Mouse (Mus musculus): Measurements from ENCODE around the gene Tlcd1. TPM values are rescaled to one million over a fixed set of nuclear protein-coding genes. Genes with fewer than 3 reads are reported as not detected.

Gene Tlcd1
- total and polyA plus RNA-seq, 3 experiments: 23.3 to 28.3 TPM; not detected in 1

GRCm38 (mm10) chr11:78194411-78195100, 18.0 kb downstream of the Tlcd1 start:
- Histone ChIP-seq H3K36me3 (ENCODE audit: control insufficient read depth in 1 of 2, insufficient read depth in 2 of 2, low read length in 2 of 2) (peaks cover 0 to 3% of the 10 kb centered on the region in 2 experiments; a peak in 2 of 4 replicates), H3K79me2 (ENCODE audit: control insufficient read depth, insufficient read depth, low read length, poor library complexity) (no peaks in the 10 kb centered on the region), H3K27me3 (ENCODE audit: control insufficient read depth in 1 of 2, insufficient read depth in 2 of 2, low read length in 2 of 2) (no peaks in the 10 kb centered on the region), H3K9me3 (replicated peaks; ENCODE audit: insufficient read depth, low read length) (no peaks in the 10 kb centered on the region), H3K9ac (ENCODE audit: control insufficient read depth, low read depth, low read length, poor library complexity, severe bottlenecking) (peak overlapping the region; percentile 62), H3K4me1 (ENCODE audit: control insufficient read depth in 1 of 2, insufficient read depth in 2 of 2, low read length in 2 of 2) (peaks cover 0 to 16% of the 10 kb centered on the region in 2 experiments; a peak in 3 of 4 replicates), H3K4me3 (ENCODE audit: control insufficient read depth in 1 of 2, insufficient read depth in 1 of 2, low read depth in 2 of 2, low read length in 2 of 2) (peak overlapping the region; percentile 88 to 100), H3K27ac (ENCODE audit: control insufficient read depth, low read depth, low read length) (no peak overlapping the region)
- DNase-seq (ENCODE audit: low read depth, low spot score): peak; percentile 93
- TF ChIP-seq MAFK (IDR thresholded peaks at IDR 0.05; ENCODE audit: borderline replicate concordance, low read depth, low read length): no peak
- TF ChIP-seq POLR2A (IDR thresholded peaks at IDR 0.05; ENCODE audit: control insufficient read depth in 1 of 2, insufficient read depth in 1 of 2, low read depth in 1 of 2, low read length in 2 of 2, poor library complexity in 1 of 2): peak; percentile 42 to 54; a peak in 1 of 4 replicates
- TF ChIP-seq USF1 (IDR thresholded peaks at IDR 0.05; ENCODE audit: low read depth, low read length): 0 out of 2 replicates have a peak, but pooled peaks have one; percentile 10
- 0 out of 2 replicates have a peak, but pooled peaks have one; percentile 5 for TF ChIP-seq MXI1 (IDR thresholded peaks at IDR 0.05; ENCODE audit: low read depth, low read length)
- peak; percentile 62; the same call in 1 of the 2 replicates for TF ChIP-seq MAZ (IDR thresholded peaks at IDR 0.05; ENCODE audit: low read depth, low read length)
- TF ChIP-seq CHD2 (IDR thresholded peaks at IDR 0.05; ENCODE audit: low read length): peak; percentile 25
- no peak for TF ChIP-seq UBTF (IDR thresholded peaks at IDR 0.05; ENCODE audit: borderline replicate concordance, insufficient read depth, low read depth, low read length)
- TF ChIP-seq HCFC1 (IDR thresholded peaks at IDR 0.05; ENCODE audit: low read depth, low read length): peak; percentile 40; the same call in 1 of the 2 replicates
- peak; percentile 36; the same call in 1 of the 2 replicates for TF ChIP-seq ZMIZ1 (IDR thresholded peaks at IDR 0.05; ENCODE audit: low read depth, low read length)
- TF ChIP-seq MYC (IDR thresholded peaks at IDR 0.05; ENCODE audit: low read depth, low read length): no peak

GRCm38 (mm10) chr11:78195101-78195863, 18.8 kb downstream of the Tlcd1 start:
- Histone ChIP-seq H3K4me3 (ENCODE audit: control insufficient read depth in 1 of 2, insufficient read depth in 1 of 2, low read depth in 2 of 2, low read length in 2 of 2) (peak overlapping the region; percentile 88 to 100), H3K27me3 (ENCODE audit: control insufficient read depth in 1 of 2, insufficient read depth in 2 of 2, low read length in 2 of 2) (no peaks in the 10 kb centered on the region)

More at GRCm38 (mm10) chr11:78195101-78195863, 18.8 kb downstream of the Tlcd1 start:
- Histone ChIP-seq H3K9ac (ENCODE audit: control insufficient read depth, low read depth, low read length, poor library complexity, severe bottlenecking) (peak overlapping the region; percentile 62), H3K4me1 (ENCODE audit: control insufficient read depth in 1 of 2, insufficient read depth in 2 of 2, low read length in 2 of 2) (peaks cover 0 to 9% of the 10 kb centered on the region in 2 experiments; a peak in 3 of 4 replicates), H3K9me3 (replicated peaks; ENCODE audit: insufficient read depth, low read length) (no peaks in the 10 kb centered on the region), H3K79me2 (ENCODE audit: control insufficient read depth, insufficient read depth, low read length, poor library complexity) (no peaks in the 10 kb centered on the region), H3K36me3 (ENCODE audit: control insufficient read depth in 1 of 2, insufficient read depth in 2 of 2, low read length in 2 of 2) (peaks cover 0 to 2% of the 10 kb centered on the region in 2 experiments; a peak in 1 of 4 replicates), H3K27ac (ENCODE audit: control insufficient read depth, low read depth, low read length) (no peak overlapping the region)
- DNase-seq (ENCODE audit: low read depth, low spot score): peak; percentile 30
- TF ChIP-seq ZKSCAN1 (IDR thresholded peaks at IDR 0.05; ENCODE audit: low read depth, low read length) (no peak), JUND (IDR thresholded peaks at IDR 0.05; ENCODE audit: low read depth, low read length) (peak; percentile 95; the same call in 1 of the 2 replicates), ZNF384 (IDR thresholded peaks at IDR 0.05; ENCODE audit: low read depth, low read length) (peak; percentile 65), POLR2A (IDR thresholded peaks at IDR 0.05; ENCODE audit: control insufficient read depth in 1 of 2, insufficient read depth in 1 of 2, low read depth in 1 of 2, low read length in 2 of 2, poor library complexity in 1 of 2) (0 out of 4 replicates have a peak, but pooled peaks of 1 of the 2 experiments have one; percentile 9), MYB (IDR thresholded peaks at IDR 0.05; ENCODE audit: low read depth, low read length) (no peak)

All from MEL (cell line).